Mouse (Mus musculus): ENCODE measurements at regions not wholly inside any gene's neighbourhood (a gene's known extent, or its start where the extent isn't known, plus 50 kb on each side); places are given as distances from the start of the nearest gene placed in this dataset.

GRCm38 (mm10) chr5:43130901-43131557 lies 101.9 kb upstream of the Cpeb2 start:
- intact Hi-C loops (cut with DNase I): no loop called here

GRCm38 (mm10) chr5:43133672-43134071 lies 99.3 kb upstream of the Cpeb2 start:
- intact Hi-C loops (cut with DNase I): no loop called here

GRCm38 (mm10) chr5:43136142-43136541 lies 96.8 kb upstream of the Cpeb2 start:
- intact Hi-C loops (cut with DNase I): no loop called here

GRCm38 (mm10) chr5:43137777-43138176 lies 95.2 kb upstream of the Cpeb2 start:
- intact Hi-C loops (cut with DNase I): no loop called here

- intact Hi-C loops (cut with DNase I): no loop called here
These were observed 94.0 kb upstream of the Cpeb2 start for GRCm38 (mm10) chr5:43138931-43139486.

- intact Hi-C loops (cut with DNase I): no loop called here
These were observed 93.2 kb upstream of the Cpeb2 start for GRCm38 (mm10) chr5:43139813-43140212.

GRCm38 (mm10) chr5:43145939-43146338 lies 87.0 kb upstream of the Cpeb2 start:
- intact Hi-C loops (cut with DNase I): no loop called here

GRCm38 (mm10) chr5:43146928-43147327 lies 86.0 kb upstream of the Cpeb2 start:
- intact Hi-C loops (cut with DNase I): no loop called here

- intact Hi-C loops (cut with DNase I): no loop called here
These were observed 84.5 kb upstream of the Cpeb2 start for GRCm38 (mm10) chr5:43148486-43148885.

- intact Hi-C loops (cut with DNase I): no loop called here
These were observed 83.4 kb upstream of the Cpeb2 start for GRCm38 (mm10) chr5:43149559-43149958.

GRCm38 (mm10) chr5:43151099-43151774 lies 81.7 kb upstream of the Cpeb2 start:
- intact Hi-C loops (cut with DNase I): no loop called here

GRCm38 (mm10) chr5:43152119-43152611 lies 80.8 kb upstream of the Cpeb2 start:
- intact Hi-C loops (cut with DNase I): no loop called here

- intact Hi-C loops (cut with DNase I): no loop called here
These were observed 80.1 kb upstream of the Cpeb2 start for GRCm38 (mm10) chr5:43152881-43153280.

GRCm38 (mm10) chr5:43156771-43157170 lies 76.2 kb upstream of the Cpeb2 start:
- intact Hi-C loops (cut with DNase I): no loop called here

- intact Hi-C loops (cut with DNase I): no loop called here
These were observed 72.8 kb upstream of the Cpeb2 start for GRCm38 (mm10) chr5:43160140-43160539.

- intact Hi-C loops (cut with DNase I): no loop called here
These were observed 51.5 kb upstream of the Cpeb2 start for GRCm38 (mm10) chr5:43181475-43181874.

Data from adrenal gland (tissue).